Comparison of ENCODE assay signal across 8 mouse cellular contexts in genomic region chr8:122611295-122612133, GRCm38 (mm10). TPM values are rescaled to one million over a fixed set of nuclear protein-coding genes. Genes with fewer than 3 reads are reported as not detected.
DNase-seq lines count a peak whose midpoint lies in the region; ATAC-seq lines count a peak whose summit lies in the region.

Gene Galns, minus strand, starts transcription at chr8:122611463.
Gene Trappc2l, plus strand, starts transcription at chr8:122611640.

- H3K9me3 ChIP-seq in heart, embryonic 13.5 days = no peaks in the 10 kb centered on the region
- no peaks in the 10 kb centered on the region for H3K9me3 ChIP-seq in liver, embryonic 12.5 days (replicated peaks)
- no peaks in the 10 kb centered on the region for H3K9me3 ChIP-seq in stomach, embryonic 15.5 days

- H3K4me3 ChIP-seq in brown adipose tissue, adult 24 weeks (ENCODE audit: insufficient read depth, low read depth, low read length) = peak within 1 kb of the TSS; percentile 70
- peak within 1 kb of the TSS; percentile 64 for H3K4me3 ChIP-seq in heart, embryonic 13.5 days
- H3K4me3 ChIP-seq in liver, embryonic 12.5 days = peak within 1 kb of the TSS; percentile 83
- peak within 1 kb of the TSS; percentile 73 for H3K4me3 ChIP-seq in stomach, embryonic 15.5 days (replicated peaks)

- peaks cover 7% of the 10 kb centered on the region; the same call in 1 of the 2 replicates for H3K4me1 ChIP-seq in brown adipose tissue, adult 24 weeks (ENCODE audit: control insufficient read depth, insufficient read depth, insufficient read length, low read length)
- peaks cover 32% of the 10 kb centered on the region for H3K4me1 ChIP-seq in heart, embryonic 13.5 days
- peaks cover 30% of the 10 kb centered on the region for H3K4me1 ChIP-seq in liver, embryonic 12.5 days
- H3K4me1 ChIP-seq in stomach, embryonic 15.5 days = peaks cover 24% of the 10 kb centered on the region; the same call in 1 of the 2 replicates

- H3K27me3 ChIP-seq in heart, embryonic 13.5 days (replicated peaks) = no peaks in the 10 kb centered on the region
- H3K27me3 ChIP-seq in liver, embryonic 12.5 days (replicated peaks) = no peaks in the 10 kb centered on the region
- no peaks in the 10 kb centered on the region for H3K27me3 ChIP-seq in stomach, embryonic 15.5 days (replicated peaks)

- DNase-seq in CD4-positive, CD25-positive, alpha-beta regulatory T cell, adult 2 months (ENCODE audit: low read depth, low spot score) = peak; percentile 99
- peak; percentile 42 for DNase-seq in fat pad, adult 2 months (ENCODE audit: extremely low read depth, low read depth, low spot score)
- DNase-seq in kidney, postnatal 10 days = peak; percentile 98
- DNase-seq in natural killer cell, adult 2 months (ENCODE audit: low spot score in 2 of 2) = peak; percentile 94 to 96

- peak; percentile 99 for ATAC-seq in heart, embryonic 13.5 days (ENCODE audit: extremely low read depth, insufficient number of reproducible peaks, low FRiP score, low TSS enrichment)
- peak; percentile 96 for ATAC-seq in liver, embryonic 12.5 days
- ATAC-seq in stomach, embryonic 15.5 days (ENCODE audit: insufficient read depth, low FRiP score, low read depth) = peak; percentile 95

- peak within 1 kb of the TSS; percentile 86 for H3K4me2 ChIP-seq in heart, embryonic 13.5 days
- H3K4me2 ChIP-seq in liver, embryonic 12.5 days = peak within 1 kb of the TSS; percentile 98
- H3K4me2 ChIP-seq in stomach, embryonic 15.5 days = peak within 1 kb of the TSS; percentile 93

- H3K27ac ChIP-seq in brown adipose tissue, adult 24 weeks (replicated peaks; ENCODE audit: low read depth, low read length) = peak within 1 kb of the TSS; percentile 33; the same call in 1 of the 2 replicates
- H3K27ac ChIP-seq in heart, embryonic 13.5 days (replicated peaks) = peak within 1 kb of the TSS; percentile 89
- peak within 1 kb of the TSS; percentile 81 for H3K27ac ChIP-seq in liver, embryonic 12.5 days
- H3K27ac ChIP-seq in stomach, embryonic 15.5 days = peak within 1 kb of the TSS; percentile 89

- under 1% methylated on average over 57 of the region's 57 CpGs for WGBS in heart, embryonic 13.5 days
- WGBS in liver, embryonic 12.5 days (ENCODE audit: insufficient replicate concordance) = under 1% methylated on average over 57 of the region's 57 CpGs
- under 1% methylated on average over 47 of the region's 57 CpGs for WGBS in stomach, embryonic 15.5 days

- H3K36me3 ChIP-seq in heart, embryonic 13.5 days = peaks cover 24% of the 10 kb centered on the region
- H3K36me3 ChIP-seq in liver, embryonic 12.5 days = peaks cover 15% of the 10 kb centered on the region; the same call in 1 of the 2 replicates
- H3K36me3 ChIP-seq in stomach, embryonic 15.5 days = no peaks in the 10 kb centered on the region

- H3K9ac ChIP-seq in heart, embryonic 13.5 days = peak within 1 kb of the TSS; percentile 87
- peak within 1 kb of the TSS; percentile 83 for H3K9ac ChIP-seq in liver, embryonic 12.5 days
- peak within 1 kb of the TSS; percentile 52 for H3K9ac ChIP-seq in stomach, embryonic 15.5 days

RNA-seq across cellular contexts. Expression of gene Galns, which starts in this region (rescaled TPM):
- 1.9 and 2.7 TPM in 2 replicates for polyA plus RNA-seq in brown adipose tissue, adult 24 weeks (2012; ENCODE audit: insufficient read depth, insufficient read length, missing spikeins)
- 11.1 and 11.9 TPM in 2 replicates for polyA plus RNA-seq in heart, embryonic 13.5 days (2015; fragmentation: Nextera tagmentation; extraction: Ambion mirVana)
- polyA plus RNA-seq in liver, embryonic 12.5 days (2016; fragmentation: Nextera tagmentation; extraction: Ambion mirVana) = 4.6 TPM in 2 replicates
- polyA plus RNA-seq in stomach, embryonic 15.5 days (2015; fragmentation: Nextera tagmentation; extraction: Ambion mirVana) = 11.9 and 13.1 TPM in 2 replicates

RNA-seq across cellular contexts. Expression of gene Trappc2l, which starts in this region (rescaled TPM):
- 81.0 and 89.0 TPM in 2 replicates for polyA plus RNA-seq in brown adipose tissue, adult 24 weeks (2012; ENCODE audit: insufficient read depth, insufficient read length, missing spikeins)
- polyA plus RNA-seq in heart, embryonic 13.5 days (2015; fragmentation: Nextera tagmentation; extraction: Ambion mirVana) = 55.6 and 74.0 TPM in 2 replicates
- polyA plus RNA-seq in liver, embryonic 12.5 days (2016; fragmentation: Nextera tagmentation; extraction: Ambion mirVana) = 27.2 and 30.0 TPM in 2 replicates
- 49.7 and 61.8 TPM in 2 replicates for polyA plus RNA-seq in stomach, embryonic 15.5 days (2015; fragmentation: Nextera tagmentation; extraction: Ambion mirVana)

Comparison
In these comparisons a context has a peak if more than half of its experiments do, and no peak if none do; other contexts are left out.
1. Peak in every context shown above with its lines: DNase-seq, ATAC-seq, H3K4me3 ChIP-seq and H3K27ac ChIP-seq.
2. DNase-seq: peak in every context shown above with its lines; median percentile 99 in CD4-positive, CD25-positive, alpha-beta regulatory T cell, adult 2 months; 98 in kidney, postnatal 10 days; 95 in natural killer cell, adult 2 months; 42 in fat pad, adult 2 months.
3. H3K27ac ChIP-seq: peak in every context shown above with its lines; median percentile 89 in heart, embryonic 13.5 days; 89 in stomach, embryonic 15.5 days; 81 in liver, embryonic 12.5 days; 33 in brown adipose tissue, adult 24 weeks.